Mouse (Mus musculus) neural tube, embryonic 13.5 days (tissue): ENCODE results near the gene Stx5a. TPM values are rescaled to one million over a fixed set of nuclear protein-coding genes. Genes with fewer than 3 reads are reported as not detected.

Experiments used
- ATAC-seq: fragments of 200-750 bp; cut with Nextera tagmentation; 2 replicates; pipeline ENCODE4 v1.8.0; 2017; ENCODE audit warnings: low read depth, mild to moderate bottlenecking, moderate TSS enrichment, moderate library complexity
- H3K27ac ChIP-seq: fragments of 300-500 bp; sonication (generic); replicated peaks from 2 replicates; pipeline ENCODE4 v1.5.1; 2015; ENCODE audit warnings: moderate library complexity, mild to moderate bottlenecking, inconsistent platforms
- H3K27me3 ChIP-seq: fragments of 300-500 bp; sonication (generic); 2 replicates; pipeline ENCODE4 v1.6.1; 2015; ENCODE audit warnings: mild to moderate bottlenecking, inconsistent platforms
- H3K36me3 ChIP-seq: fragments of 300-500 bp; sonication (generic); 2 replicates; pipeline ENCODE4 v1.6.1; 2015; ENCODE audit warnings: mild to moderate bottlenecking, inconsistent platforms
- H3K4me1 ChIP-seq: fragments of 300-500 bp; sonication (generic); replicated peaks from 2 replicates; pipeline ENCODE4 v1.6.1; 2015; ENCODE audit warnings: inconsistent platforms
- H3K4me2 ChIP-seq: fragments of 300-500 bp; sonication (generic); 2 replicates; pipeline ENCODE4 v1.6.1; 2015; ENCODE audit warnings: inconsistent platforms, mild to moderate bottlenecking, moderate library complexity
- H3K4me3 ChIP-seq: fragments of 300-500 bp; sonication (generic); 2 replicates; pipeline ENCODE4 v1.5.1; 2015; ENCODE audit warnings: mild to moderate bottlenecking, inconsistent platforms
- H3K9ac ChIP-seq: fragments of 300-500 bp; sonication (generic); 2 replicates; pipeline ENCODE4 v1.6.1; 2015; ENCODE audit warnings: moderate library complexity, mild to moderate bottlenecking, inconsistent platforms
- H3K9me3 ChIP-seq: fragments of 300-500 bp; sonication (generic); 2 replicates; pipeline ENCODE4 v1.6.1; 2016; ENCODE audit warnings: inconsistent platforms
- WGBS: fragments of 180-500 bp; shearing (Covaris S2); methylation state at CpG from one replicate; pipeline ENCODE4 v1.1.7; 2015; 5-methylcytosine and 5-hydroxymethylcytosine counted together
- polyA plus RNA-seq: library from polyadenylated mRNA; unstranded; fragments of >200 nt; fragmentation: Nextera tagmentation; extraction: Ambion mirVana; gene quantifications from 2 replicates; pipeline ENCODE4 v1.2.1, GENCODE M21; 2015

Stx5a gene
- polyA plus RNA-seq, 1 experiment from 2014 or later = 127 TPM

GRCm38 (mm10) chr19:8760757-8761156, 19.5 kb downstream of the Stx5a start:
- Histone ChIP-seq H3K4me2 (no peak overlapping the region), H3K36me3 (peaks cover 41% of the 10 kb centered on the region), H3K9ac (no peak overlapping the region), H3K27ac (no peak overlapping the region), H3K27me3 (no peaks in the 10 kb centered on the region), H3K9me3 (no peaks in the 10 kb centered on the region), H3K4me1 (peaks cover 25% of the 10 kb centered on the region), H3K4me3 (no peak overlapping the region)
- WGBS = 89% methylated on average over 2 of the region's 2 CpGs
- ATAC-seq = no peak

DNA sequence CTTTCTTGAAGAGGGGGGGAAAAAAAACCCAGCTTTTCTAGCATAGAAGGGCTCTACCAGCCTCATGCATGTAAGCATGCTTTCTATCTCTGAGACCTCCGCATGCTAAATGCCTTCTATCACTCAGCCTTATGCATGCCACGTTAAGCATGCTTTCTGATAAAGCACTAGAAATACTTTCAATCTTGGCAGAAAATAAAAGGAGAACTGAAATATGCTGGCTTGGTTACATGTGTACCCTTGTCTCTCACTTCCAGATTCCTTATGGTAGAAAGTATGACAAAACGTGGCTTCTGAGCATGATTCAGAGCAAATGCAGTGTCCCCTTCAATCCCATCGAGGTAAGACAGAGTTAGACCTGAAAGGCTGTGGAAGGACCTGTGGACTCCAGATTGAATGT, 22.1 kb downstream of the Stx5a start:
- 95% methylated on average over 4 of the region's 4 CpGs for WGBS
- H3K4me1 ChIP-seq = peaks cover 8% of the 10 kb centered on the region

DNA sequence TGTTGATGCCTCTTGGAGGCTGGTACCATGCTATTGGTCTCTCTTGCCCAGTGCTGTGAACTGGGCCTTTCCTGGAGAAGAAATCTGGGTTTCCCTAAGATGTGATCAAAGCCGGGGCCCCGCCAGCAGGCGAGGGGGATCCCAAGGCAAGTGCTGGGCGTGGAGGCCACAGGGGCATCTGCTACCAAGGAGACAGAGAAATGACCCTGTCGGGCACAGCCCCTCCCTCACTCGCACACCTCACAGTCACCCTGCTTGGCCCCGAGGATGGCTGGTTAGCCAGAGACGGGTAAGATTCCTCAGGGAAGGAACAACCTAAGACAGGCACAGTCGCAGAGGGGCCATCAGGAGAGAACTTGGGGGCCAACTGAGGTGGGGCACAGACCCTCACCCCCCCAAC, 24.3 kb downstream of the Stx5a start:
- Histone ChIP-seq H3K4me1 (peaks cover 5% of the 10 kb centered on the region), H3K4me2 (no peak overlapping the region), H3K36me3 (peaks cover 88% of the 10 kb centered on the region), H3K9ac (no peak overlapping the region), H3K9me3 (no peaks in the 10 kb centered on the region), H3K4me3 (no peak overlapping the region), H3K27ac (no peak overlapping the region), H3K27me3 (no peaks in the 10 kb centered on the region)
- WGBS = 97% methylated on average over 9 of the region's 9 CpGs
- ATAC-seq = no peak

More for the DNA sequence above, 22.1 kb downstream of the Stx5a start:
- H3K4me2 ChIP-seq = no peak overlapping the region
- no peaks in the 10 kb centered on the region for H3K27me3 ChIP-seq
- no peak overlapping the region for H3K4me3 ChIP-seq
- ATAC-seq = no peak
- H3K27ac ChIP-seq = no peak overlapping the region
- H3K36me3 ChIP-seq = peaks cover 65% of the 10 kb centered on the region
- no peak overlapping the region for H3K9ac ChIP-seq
- H3K9me3 ChIP-seq = no peaks in the 10 kb centered on the region

- Histone ChIP-seq H3K4me2 (peak within 1 kb of the TSS; percentile 72), H3K9me3 (no peaks in the 10 kb centered on the region), H3K4me3 (peak within 1 kb of the TSS; percentile 80), H3K9ac (peak within 1 kb of the TSS; percentile 97), H3K27ac (peak within 1 kb of the TSS; percentile 93), H3K36me3 (peaks cover 64% of the 10 kb centered on the region), H3K4me1 (peaks cover 40% of the 10 kb centered on the region), H3K27me3 (no peaks in the 10 kb centered on the region)
- 21% methylated on average over 29 of the region's 29 CpGs for WGBS
- ATAC-seq = peak; percentile 45; the same call in 1 of the 2 replicates
These were observed 29.5 kb downstream of the Stx5a start, which contains the start of gene Tmem223 for GRCm38 (mm10) chr19:8770567-8771270. Gene Tmem223 (plus strand): TSS chr19:8770996.

DNA sequence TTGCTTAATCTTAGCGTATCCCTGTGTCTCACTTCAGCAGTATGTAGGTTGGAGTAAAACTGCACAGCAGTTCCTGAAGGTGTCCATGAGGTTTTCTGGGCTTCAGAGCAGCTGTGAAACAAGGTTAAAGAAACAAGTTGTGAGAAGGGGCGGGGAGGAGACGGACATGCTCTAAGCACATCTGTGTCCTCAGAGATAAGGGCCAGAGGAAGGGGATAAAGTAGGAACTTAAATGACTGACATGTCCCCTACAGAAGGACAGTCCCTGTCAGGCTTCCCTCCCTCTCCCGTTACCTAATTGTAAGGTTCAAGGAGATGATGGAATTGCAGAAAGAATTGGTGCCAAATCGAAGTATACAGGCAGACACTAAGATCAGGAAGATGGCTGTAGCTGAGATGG, 31.8 kb downstream of the Stx5a start:
- peaks cover 44% of the 10 kb centered on the region for H3K4me1 ChIP-seq
- ATAC-seq = no peak
- peak overlapping the region; percentile 99 for H3K4me2 ChIP-seq
- H3K9me3 ChIP-seq = no peaks in the 10 kb centered on the region
- 91% methylated on average over 5 of the region's 5 CpGs for WGBS
- no peak overlapping the region for H3K27ac ChIP-seq
- peaks cover 47% of the 10 kb centered on the region for H3K36me3 ChIP-seq
- no peaks in the 10 kb centered on the region for H3K27me3 ChIP-seq
- peak overlapping the region; percentile 69 for H3K4me3 ChIP-seq
- peak overlapping the region; percentile 98; the same call in 1 of the 2 replicates for H3K9ac ChIP-seq

- Histone ChIP-seq H3K27me3 (no peaks in the 10 kb centered on the region), H3K27ac (peak overlapping the region; percentile 99)
- WGBS = 62% methylated on average over 6 of the region's 6 CpGs
These were observed 32.2 kb downstream of the Stx5a start for GRCm38 (mm10) chr19:8773409-8773808.

GRCm38 (mm10) chr19:8774086-8774835, 33.0 kb downstream of the Stx5a start, which contains the start of gene Tmem179b:
Gene Tmem179b (minus strand): TSS chr19:8774467.
- under 1% methylated on average over 68 of the region's 68 CpGs for WGBS
- Histone ChIP-seq H3K27ac (peak within 1 kb of the TSS; percentile 99), H3K4me3 (peak within 1 kb of the TSS; percentile 69), H3K36me3 (peaks cover 44% of the 10 kb centered on the region), H3K27me3 (no peaks in the 10 kb centered on the region), H3K9me3 (no peaks in the 10 kb centered on the region), H3K4me2 (peak within 1 kb of the TSS; percentile 99), H3K4me1 (peaks cover 44% of the 10 kb centered on the region), H3K9ac (peak within 1 kb of the TSS; percentile 98)
- peak; percentile 94 for ATAC-seq

More at GRCm38 (mm10) chr19:8773409-8773808, 32.2 kb downstream of the Stx5a start:
- no peak for ATAC-seq
- H3K9ac ChIP-seq = peak overlapping the region; percentile 98
- H3K36me3 ChIP-seq = peaks cover 47% of the 10 kb centered on the region
- H3K4me3 ChIP-seq = peak overlapping the region; percentile 69
- no peaks in the 10 kb centered on the region for H3K9me3 ChIP-seq
- H3K4me2 ChIP-seq = peak overlapping the region; percentile 99
- H3K4me1 ChIP-seq = peaks cover 44% of the 10 kb centered on the region

DNA sequence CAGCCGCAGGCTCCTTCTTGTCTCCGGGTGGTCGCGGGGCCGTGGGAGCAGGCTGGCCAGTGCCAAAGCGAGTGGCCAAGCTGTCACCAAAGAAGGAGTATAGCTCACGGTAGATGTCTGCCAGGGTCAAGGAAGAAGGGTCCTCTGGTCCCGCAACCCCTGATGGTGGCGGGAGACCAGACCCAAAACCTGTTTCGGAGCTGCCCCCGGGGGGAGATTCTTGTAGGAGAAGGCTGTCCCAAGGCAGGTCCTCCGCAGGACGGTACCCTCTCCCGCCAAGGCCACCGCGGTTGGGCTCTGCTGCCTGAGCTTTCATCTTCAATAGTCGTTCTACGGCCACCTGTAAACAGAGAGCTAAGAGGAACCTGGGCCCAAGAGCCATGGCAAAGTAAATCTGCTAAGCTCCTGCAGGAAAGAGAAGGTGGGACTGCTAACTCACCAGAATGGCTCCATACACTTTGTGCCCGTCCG, 33.8 kb downstream of the Stx5a start:
- Histone ChIP-seq H3K36me3 (peaks cover 41% of the 10 kb centered on the region), H3K27ac (peak overlapping the region; percentile 99), H3K9me3 (no peaks in the 10 kb centered on the region), H3K4me2 (peak overlapping the region; percentile 99), H3K9ac (peak overlapping the region; percentile 98), H3K4me1 (peaks cover 44% of the 10 kb centered on the region), H3K27me3 (no peaks in the 10 kb centered on the region), H3K4me3 (peak overlapping the region; percentile 69)
- 8% methylated on average over 20 of the region's 20 CpGs for WGBS
- peak; percentile 37 for ATAC-seq

DNA sequence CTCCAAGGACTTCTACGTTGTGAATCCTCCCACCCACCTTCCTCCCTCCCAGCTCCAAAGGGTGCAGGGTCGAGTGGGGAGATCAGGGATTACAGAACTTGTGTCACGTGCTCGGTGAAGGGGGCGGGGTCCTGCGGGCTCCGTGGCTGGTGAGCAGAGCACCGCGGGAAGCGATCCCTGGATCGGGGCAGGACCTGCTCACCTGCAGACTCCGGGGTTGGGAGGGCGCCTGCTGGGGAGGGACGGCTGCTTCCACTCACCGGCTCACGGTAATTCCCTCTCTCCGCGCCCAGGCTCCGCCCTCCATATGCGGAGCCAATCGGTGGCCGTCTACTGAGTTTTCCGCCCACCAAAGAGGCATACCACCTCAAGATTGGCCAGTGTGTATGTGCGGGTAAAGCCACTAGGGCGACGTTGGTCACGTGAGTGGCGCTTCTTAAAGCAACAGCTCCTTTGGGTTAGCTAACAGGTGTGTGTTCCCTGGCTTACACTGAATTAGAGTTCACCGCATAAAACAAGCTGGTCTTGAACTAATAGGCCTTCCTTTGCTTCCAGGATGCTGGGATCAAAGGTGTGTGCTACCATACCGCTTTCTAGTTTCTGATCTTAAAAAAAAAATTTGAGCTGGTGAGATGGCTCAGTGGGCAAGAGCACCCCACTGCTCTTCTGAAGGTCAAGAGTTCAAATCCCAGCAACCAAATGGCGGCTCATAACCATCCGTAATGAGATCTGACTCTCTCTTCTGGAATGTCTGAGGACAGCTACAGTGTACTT, 45.0 kb downstream of the Stx5a start, which contains the start of gene Taf6l:
Gene Taf6l (minus strand): TSS at position 410 of the 774 bp plus-strand sequence.
- Histone ChIP-seq H3K9me3 (no peaks in the 10 kb centered on the region), H3K27ac (peak within 1 kb of the TSS; percentile 76), H3K9ac (peak within 1 kb of the TSS; percentile 77), H3K4me3 (peak within 1 kb of the TSS; percentile 69), H3K27me3 (no peaks in the 10 kb centered on the region), H3K4me2 (peak within 1 kb of the TSS; percentile 65), H3K4me1 (peaks cover 22% of the 10 kb centered on the region), H3K36me3 (peaks cover 33% of the 10 kb centered on the region)
- WGBS = under 1% methylated on average over 32 of the region's 32 CpGs
- ATAC-seq = peak; percentile 100

- Histone ChIP-seq H3K27me3 (no peaks in the 10 kb centered on the region), H3K4me1 (peaks cover 22% of the 10 kb centered on the region), H3K27ac (0 out of 2 replicates have a peak overlapping the region, but pooled peaks have one; percentile 19), H3K4me3 (no peak overlapping the region), H3K4me2 (no peak overlapping the region), H3K9me3 (no peaks in the 10 kb centered on the region), H3K36me3 (peaks cover 26% of the 10 kb centered on the region), H3K9ac (peak overlapping the region; percentile 38; the same call in 1 of the 2 replicates)
- ATAC-seq = no peak
- 23% methylated on average over 3 of the region's 3 CpGs for WGBS
These were observed 47.3 kb downstream of the Stx5a start for GRCm38 (mm10) chr19:8788521-8788920.

DNA sequence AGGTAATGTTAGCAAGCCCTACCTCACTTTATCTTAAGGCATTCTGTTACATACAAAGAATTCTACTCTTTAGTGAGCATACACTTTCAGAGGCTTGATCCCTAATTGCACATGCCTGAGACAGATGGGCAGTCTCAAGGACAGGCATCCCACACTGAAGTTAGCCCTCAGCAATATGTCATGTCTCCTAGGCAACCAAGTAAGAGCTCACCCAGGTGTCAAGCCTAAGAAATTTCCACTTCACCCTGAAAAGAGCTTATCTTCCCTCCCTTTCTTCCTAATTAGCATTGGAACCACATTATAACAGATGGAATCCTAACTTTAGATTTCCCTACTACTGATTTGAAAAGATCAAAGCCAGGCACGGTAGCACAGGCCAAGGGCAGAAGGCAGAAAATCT, 48.0 kb downstream of the Stx5a start:
- peaks cover 27% of the 10 kb centered on the region for H3K36me3 ChIP-seq
- H3K9me3 ChIP-seq = no peaks in the 10 kb centered on the region
- H3K4me3 ChIP-seq = no peak overlapping the region
- H3K27me3 ChIP-seq = no peaks in the 10 kb centered on the region
- H3K27ac ChIP-seq = 0 out of 2 replicates have a peak overlapping the region, but pooled peaks have one; percentile 19
- H3K4me2 ChIP-seq = no peak overlapping the region
- H3K4me1 ChIP-seq = peaks cover 22% of the 10 kb centered on the region
- 62% methylated on average over 1 of the region's 1 CpGs for WGBS
- no peak for ATAC-seq
- H3K9ac ChIP-seq = peak overlapping the region; percentile 38; the same call in 1 of the 2 replicates
